Mouse (Mus musculus): ENCODE measurements around the gene Zfp286. TPM values are rescaled to one million over a fixed set of nuclear protein-coding genes. Genes with fewer than 3 reads are reported as not detected.

Zfp286 gene
- 33.6 and 37.5 TPM in 2 replicates for polyA plus RNA-seq (2014; fragmentation: Nextera tagmentation; extraction: Ambion mirVana)

GRCm38 (mm10) chr11:62788935-62789616 is at the start of gene Zfp286:
TSS of gene Zfp286 (minus strand) at chr11:62789462.
- H3K27me3 ChIP-seq (replicated peaks; ENCODE audit: control insufficient read depth, insufficient read depth, low read length): no peaks in the 10 kb centered on the region
- H3K4me1 ChIP-seq (ENCODE audit: control insufficient read depth, insufficient read depth, low read length): peaks cover 5% of the 10 kb centered on the region; the same call in 1 of the 2 replicates
- peak within 1 kb of the TSS; percentile 60 for H3K4me3 ChIP-seq (ENCODE audit: low read depth, low read length)
- 0 out of 2 replicates have a peak, but pooled peaks cover 4% of the 10 kb centered on the region for H3K9me3 ChIP-seq (replicated peaks; ENCODE audit: control insufficient read depth, low read length)
- H3K36me3 ChIP-seq (ENCODE audit: control insufficient read depth, insufficient read depth, low read length): peaks cover 15% of the 10 kb centered on the region
- peak within 1 kb of the TSS; percentile 83 for H3K9ac ChIP-seq (ENCODE audit: low read length)
- DNase-seq (ENCODE audit: low spot score) (peak; percentile 99), ATAC-seq (peak; percentile 97)
- H3K4me2 ChIP-seq (ENCODE audit: low read length): peak within 1 kb of the TSS; percentile 75
- H3K27ac ChIP-seq (ENCODE audit: low read depth, low read length): peak within 1 kb of the TSS; percentile 66
- 9% methylated on average over 34 of the region's 34 CpGs for WGBS

GRCm38 (mm10) chr11:62831906-62832305 is 42.6 kb upstream of the Zfp286 start:
- ATAC-seq (no peak), DNase-seq (ENCODE audit: low spot score) (no peak)
- no peak overlapping the region for H3K9ac ChIP-seq (ENCODE audit: low read length)
- H3K4me2 ChIP-seq (ENCODE audit: low read length): no peak overlapping the region
- no peak overlapping the region for H3K27ac ChIP-seq (ENCODE audit: low read depth, low read length)
- no peak overlapping the region for H3K4me3 ChIP-seq (ENCODE audit: low read depth, low read length)
- no peaks in the 10 kb centered on the region for H3K4me1 ChIP-seq (ENCODE audit: control insufficient read depth, insufficient read depth, low read length)
- no peaks in the 10 kb centered on the region for H3K9me3 ChIP-seq (replicated peaks; ENCODE audit: control insufficient read depth, low read length)
- H3K36me3 ChIP-seq (ENCODE audit: control insufficient read depth, insufficient read depth, low read length): no peaks in the 10 kb centered on the region
- H3K27me3 ChIP-seq (replicated peaks; ENCODE audit: control insufficient read depth, insufficient read depth, low read length): no peaks in the 10 kb centered on the region

DNA sequence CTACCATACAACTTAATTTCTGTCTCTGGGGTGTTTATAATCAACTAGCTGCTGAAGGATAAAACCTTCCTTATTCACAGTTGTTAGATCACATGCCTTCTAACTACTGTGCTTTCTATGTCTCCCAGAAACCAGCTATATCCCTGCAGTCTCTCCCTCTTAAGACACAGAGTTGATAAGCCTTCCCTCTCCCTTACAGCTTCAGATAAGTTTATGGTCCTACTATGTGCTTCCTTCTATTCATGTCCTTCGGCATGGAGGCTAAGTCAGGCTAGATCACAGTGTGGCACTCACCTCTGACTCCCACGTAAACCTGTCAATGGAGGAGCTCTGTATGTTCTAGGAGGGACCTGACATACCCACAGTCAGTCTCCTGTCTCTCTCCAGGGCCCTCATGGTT is 41.1 kb upstream of the Zfp286 start:
- Histone ChIP-seq H3K9ac (ENCODE audit: low read length) (no peak overlapping the region), H3K4me3 (ENCODE audit: low read depth, low read length) (no peak overlapping the region), H3K4me1 (ENCODE audit: control insufficient read depth, insufficient read depth, low read length) (no peaks in the 10 kb centered on the region), H3K36me3 (ENCODE audit: control insufficient read depth, insufficient read depth, low read length) (no peaks in the 10 kb centered on the region), H3K27ac (ENCODE audit: low read depth, low read length) (no peak overlapping the region), H3K9me3 (replicated peaks; ENCODE audit: control insufficient read depth, low read length) (no peaks in the 10 kb centered on the region), H3K4me2 (ENCODE audit: low read length) (no peak overlapping the region), H3K27me3 (replicated peaks; ENCODE audit: control insufficient read depth, insufficient read depth, low read length) (no peaks in the 10 kb centered on the region)
- ATAC-seq (no peak), DNase-seq (ENCODE audit: low spot score) (no peak)
- WGBS: 88% methylated on average over 2 of the region's 2 CpGs

- no peaks in the 10 kb centered on the region for H3K36me3 ChIP-seq (ENCODE audit: control insufficient read depth, insufficient read depth, low read length)
- H3K9me3 ChIP-seq (replicated peaks; ENCODE audit: control insufficient read depth, low read length): no peaks in the 10 kb centered on the region
- H3K4me1 ChIP-seq (ENCODE audit: control insufficient read depth, insufficient read depth, low read length): no peaks in the 10 kb centered on the region
- no peak overlapping the region for H3K27ac ChIP-seq (ENCODE audit: low read depth, low read length)
- no peak overlapping the region for H3K9ac ChIP-seq (ENCODE audit: low read length)
- DNase-seq (ENCODE audit: low spot score): no peak
- no peaks in the 10 kb centered on the region for H3K27me3 ChIP-seq (replicated peaks; ENCODE audit: control insufficient read depth, insufficient read depth, low read length)
- ATAC-seq: no peak
- 90% methylated on average over 3 of the region's 3 CpGs for WGBS
- H3K4me2 ChIP-seq (ENCODE audit: low read length): no peak overlapping the region
- H3K4me3 ChIP-seq (ENCODE audit: low read depth, low read length): no peak overlapping the region
Measured at GRCm38 (mm10) chr11:62827911-62828310, 38.6 kb upstream of the Zfp286 start.

DNA sequence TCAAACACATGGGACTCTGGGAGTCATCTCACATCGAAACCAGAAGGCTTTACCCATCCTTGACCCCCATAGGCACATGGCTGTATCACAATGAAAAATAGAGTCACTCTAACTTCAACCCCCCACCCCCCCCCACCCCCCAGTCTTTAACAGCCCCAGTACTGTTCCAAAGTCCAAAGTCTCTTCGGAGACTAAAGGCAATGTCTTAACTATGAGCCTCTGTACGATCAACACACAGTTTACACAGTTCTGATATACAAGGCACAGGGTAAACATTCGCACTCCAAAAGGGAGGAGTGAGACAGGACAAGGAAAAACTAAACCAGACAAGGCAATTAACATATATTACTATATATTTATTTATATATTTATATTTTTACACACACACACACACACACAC is 37.9 kb upstream of the Zfp286 start:
- no peaks in the 10 kb centered on the region for H3K9me3 ChIP-seq (replicated peaks; ENCODE audit: control insufficient read depth, low read length)
- WGBS: 87% methylated on average over 4 of the region's 4 CpGs
- H3K27ac ChIP-seq (ENCODE audit: low read depth, low read length): no peak overlapping the region
- H3K4me2 ChIP-seq (ENCODE audit: low read length): no peak overlapping the region
- ATAC-seq (no peak), DNase-seq (ENCODE audit: low spot score) (no peak)
- H3K4me3 ChIP-seq (ENCODE audit: low read depth, low read length): no peak overlapping the region
- no peaks in the 10 kb centered on the region for H3K27me3 ChIP-seq (replicated peaks; ENCODE audit: control insufficient read depth, insufficient read depth, low read length)
- no peaks in the 10 kb centered on the region for H3K36me3 ChIP-seq (ENCODE audit: control insufficient read depth, insufficient read depth, low read length)
- H3K4me1 ChIP-seq (ENCODE audit: control insufficient read depth, insufficient read depth, low read length): no peaks in the 10 kb centered on the region
- H3K9ac ChIP-seq (ENCODE audit: low read length): no peak overlapping the region

GRCm38 (mm10) chr11:62826106-62826733 is 37.0 kb upstream of the Zfp286 start:
- no peaks in the 10 kb centered on the region for H3K9me3 ChIP-seq (replicated peaks; ENCODE audit: control insufficient read depth, low read length)
- no peak for ATAC-seq
- no peak overlapping the region for H3K4me3 ChIP-seq (ENCODE audit: low read depth, low read length)
- H3K9ac ChIP-seq (ENCODE audit: low read length): no peak overlapping the region
- no peak overlapping the region for H3K27ac ChIP-seq (ENCODE audit: low read depth, low read length)
- H3K4me1 ChIP-seq (ENCODE audit: control insufficient read depth, insufficient read depth, low read length): no peaks in the 10 kb centered on the region
- H3K36me3 ChIP-seq (ENCODE audit: control insufficient read depth, insufficient read depth, low read length): no peaks in the 10 kb centered on the region
- no peak for DNase-seq (ENCODE audit: low spot score)
- H3K27me3 ChIP-seq (replicated peaks; ENCODE audit: control insufficient read depth, insufficient read depth, low read length): no peaks in the 10 kb centered on the region
- H3K4me2 ChIP-seq (ENCODE audit: low read length): no peak overlapping the region
- 85% methylated on average over 6 of the region's 6 CpGs for WGBS

GRCm38 (mm10) chr11:62825222-62826105 is 36.2 kb upstream of the Zfp286 start:
- H3K4me1 ChIP-seq (ENCODE audit: control insufficient read depth, insufficient read depth, low read length): peaks cover 5% of the 10 kb centered on the region
- H3K27ac ChIP-seq (ENCODE audit: low read depth, low read length): no peak overlapping the region
- no peak overlapping the region for H3K4me3 ChIP-seq (ENCODE audit: low read depth, low read length)
- no peak overlapping the region for H3K4me2 ChIP-seq (ENCODE audit: low read length)
- DNase-seq (ENCODE audit: low spot score): no peak
- no peak overlapping the region for H3K9ac ChIP-seq (ENCODE audit: low read length)
- ATAC-seq: no peak
- no peaks in the 10 kb centered on the region for H3K36me3 ChIP-seq (ENCODE audit: control insufficient read depth, insufficient read depth, low read length)
- 86% methylated on average over 9 of the region's 9 CpGs for WGBS
- H3K9me3 ChIP-seq (replicated peaks; ENCODE audit: control insufficient read depth, low read length): no peaks in the 10 kb centered on the region
- no peaks in the 10 kb centered on the region for H3K27me3 ChIP-seq (replicated peaks; ENCODE audit: control insufficient read depth, insufficient read depth, low read length)

- no peak overlapping the region for H3K4me2 ChIP-seq (ENCODE audit: low read length)
- no peak overlapping the region for H3K4me3 ChIP-seq (ENCODE audit: low read depth, low read length)
- H3K36me3 ChIP-seq (ENCODE audit: control insufficient read depth, insufficient read depth, low read length): no peaks in the 10 kb centered on the region
- ATAC-seq (no peak), DNase-seq (ENCODE audit: low spot score) (no peak)
- H3K9ac ChIP-seq (ENCODE audit: low read length): no peak overlapping the region
- H3K27ac ChIP-seq (ENCODE audit: low read depth, low read length): no peak overlapping the region
- H3K4me1 ChIP-seq (ENCODE audit: control insufficient read depth, insufficient read depth, low read length): peaks cover 13% of the 10 kb centered on the region
- no peaks in the 10 kb centered on the region for H3K27me3 ChIP-seq (replicated peaks; ENCODE audit: control insufficient read depth, insufficient read depth, low read length)
- WGBS: 81% methylated on average over 7 of the region's 7 CpGs
- no peaks in the 10 kb centered on the region for H3K9me3 ChIP-seq (replicated peaks; ENCODE audit: control insufficient read depth, low read length)
Measured at GRCm38 (mm10) chr11:62824211-62824610, 34.9 kb upstream of the Zfp286 start.
